Mouse (Mus musculus): Measurements from ENCODE around the gene Mapk3. TPM values are rescaled to one million over a fixed set of nuclear protein-coding genes. Genes with fewer than 3 reads are reported as not detected.

Gene Mapk3
- total and polyA plus RNA-seq, 3 experiments: 22.4 to 48.5 (median 25.3) TPM

DNA sequence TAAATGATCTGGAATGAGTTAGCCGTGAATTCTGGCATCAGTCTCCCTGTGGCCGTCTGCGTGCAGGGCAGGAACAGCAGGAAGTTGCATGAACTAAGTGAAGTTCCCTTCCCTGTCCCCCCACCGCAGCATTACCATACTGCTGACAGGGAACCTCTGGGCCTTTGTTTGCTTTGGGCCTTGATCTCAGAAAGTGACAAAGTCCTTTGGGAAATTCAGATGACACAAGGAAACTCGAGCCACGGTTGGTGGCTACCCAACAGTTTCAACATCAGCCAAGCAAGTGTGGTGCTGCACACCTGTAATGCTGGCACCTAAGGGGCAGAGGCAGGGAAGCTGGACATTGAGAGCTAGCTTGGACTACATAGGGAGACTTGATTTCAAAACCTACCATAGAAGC, 12.6 kb upstream of the Mapk3 start:
- H3K27me3 ChIP-seq (replicated peaks): no peaks in the 10 kb centered on the region
- peak overlapping the region; percentile 36 for H3K9ac ChIP-seq (ENCODE audit: insufficient read depth, low read depth)
- H3K4me1 ChIP-seq (ENCODE audit: control insufficient read depth in 1 of 2, insufficient read depth in 2 of 2): peaks cover 10 to 36% of the 10 kb centered on the region in 2 experiments
- DNase-seq (ENCODE audit: extremely low read depth): peak; percentile 54
- no peaks in the 10 kb centered on the region for H3K36me3 ChIP-seq (replicated peaks in 1 of 2; ENCODE audit: control insufficient read depth in 1 of 2, insufficient read depth in 1 of 2, low read length in 1 of 2)
- in situ Hi-C loops (cut with MboI; ENCODE audit: low pct_ligation_motif_present, low pct_unique_long_range_greater_than_20kb, low sequenced_read_pairs): no loop called here
- no peaks in the 10 kb centered on the region for H3K9me3 ChIP-seq (replicated peaks; ENCODE audit: low read length)
- H3K4me2 ChIP-seq (ENCODE audit: insufficient read depth, low read depth, poor library complexity, severe bottlenecking): peak overlapping the region; percentile 59
- TF ChIP-seq KAT2A (IDR thresholded peaks at IDR 0.05; ENCODE audit: insufficient replicate concordance, low read length) (no peak), ZC3H11A (IDR thresholded peaks at IDR 0.05; ENCODE audit: low read depth, low read length) (no peak), POLR2AphosphoS2 (IDR thresholded peaks at IDR 0.05; ENCODE audit: low read depth, low read length) (no peak), BHLHE40 (IDR thresholded peaks at IDR 0.05; ENCODE audit: low read depth, low read length) (peak; percentile 41), EP300 (IDR thresholded peaks at IDR 0.05; ENCODE audit: low read length) (peak; percentile 10; the same call in 1 of the 2 replicates), ZMIZ1 (IDR thresholded peaks at IDR 0.05; ENCODE audit: low read depth, low read length) (no peak), JUND (conservative IDR thresholded peaks at IDR 0.05; ENCODE audit: low read depth, low read length) (no peak), MAFK (IDR thresholded peaks at IDR 0.05; ENCODE audit: insufficient replicate concordance, low read length) (0 out of 2 replicates have a peak, but pooled peaks have one; percentile 25), MXI1 (IDR thresholded peaks at IDR 0.05; ENCODE audit: low read depth, low read length) (no peak), SIN3A (IDR thresholded peaks at IDR 0.05; ENCODE audit: low read length) (no peak), MAZ (IDR thresholded peaks at IDR 0.05; ENCODE audit: low read depth, low read length) (no peak), CHD1 (IDR thresholded peaks at IDR 0.05; ENCODE audit: low read depth, low read length) (0 out of 2 replicates have a peak, but pooled peaks have one; percentile 24), CHD2 (IDR thresholded peaks at IDR 0.05; ENCODE audit: low read length) (no peak), ZNF384 (IDR thresholded peaks at IDR 0.05; ENCODE audit: low read depth, low read length) (no peak), GABPA (IDR thresholded peaks at IDR 0.05; ENCODE audit: insufficient replicate concordance, low read depth, low read length) (no peak), USF1 (IDR thresholded peaks at IDR 0.05; ENCODE audit: low read depth, low read length) (no peak), TBP (conservative IDR thresholded peaks at IDR 0.05; ENCODE audit: low read depth, low read length) (no peak), ZKSCAN1 (IDR thresholded peaks at IDR 0.05; ENCODE audit: borderline replicate concordance, low read depth, low read length) (no peak), MEF2A (IDR thresholded peaks at IDR 0.05; ENCODE audit: borderline replicate concordance, low read depth, low read length) (no peak), IRF4 (IDR thresholded peaks at IDR 0.05; ENCODE audit: low read depth, low read length) (no peak), JUN (IDR thresholded peaks at IDR 0.05; ENCODE audit: insufficient read depth, low read depth, low read length) (no peak), UBTF (IDR thresholded peaks at IDR 0.05; ENCODE audit: low read depth, low read length) (no peak), MYC (IDR thresholded peaks at IDR 0.05; ENCODE audit: low read depth, low read length) (no peak), USF2 (conservative IDR thresholded peaks at IDR 0.05; ENCODE audit: low read depth, low read length) (no peak), RAD21 (IDR thresholded peaks at IDR 0.05; ENCODE audit: low read depth, low read length) (no peak), SMC3 (IDR thresholded peaks at IDR 0.05; ENCODE audit: low read depth, low read length) (no peak), NRF1 (IDR thresholded peaks at IDR 0.05; ENCODE audit: low read depth, low read length) (no peak), PAX5 (IDR thresholded peaks at IDR 0.05; ENCODE audit: low read length) (no peak), HCFC1 (IDR thresholded peaks at IDR 0.05; ENCODE audit: low read depth, low read length) (no peak), ETS1 (conservative IDR thresholded peaks at IDR 0.05; ENCODE audit: low read depth, low read length) (0 out of 2 replicates have a peak, but pooled peaks have one; percentile 3), TCF12 (IDR thresholded peaks at IDR 0.05; ENCODE audit: low read depth, low read length) (no peak), RCOR1 (conservative IDR thresholded peaks at IDR 0.05; ENCODE audit: low read depth, low read length) (no peak), NELFE (IDR thresholded peaks at IDR 0.05; ENCODE audit: low read depth, low read length) (no peak), ELF1 (IDR thresholded peaks at IDR 0.05; ENCODE audit: low read depth, low read length) (no peak; the same call in 1 of the 2 replicates), MAX (IDR thresholded peaks at IDR 0.05; ENCODE audit: low read length) (no peak), CTCF (conservative IDR thresholded peaks at IDR 0.05 in 1 of 2, IDR thresholded peaks at IDR 0.05 in 1 of 2; ENCODE audit: low read depth in 2 of 2, low read length in 2 of 2) (no peak), E2F4 (IDR thresholded peaks at IDR 0.05; ENCODE audit: insufficient replicate concordance, low read depth, low read length) (no peak), POLR2A (IDR thresholded peaks at IDR 0.05; ENCODE audit: low read depth, low read length) (no peak)
- peak overlapping the region; percentile 26 to 39 (median 34) for H3K4me3 ChIP-seq (replicated peaks in 1 of 3; ENCODE audit: low read depth in 2 of 3, low read length in 2 of 3, poor library complexity in 1 of 3)
- dilution Hi-C loops (cut with MboI; ENCODE audit: extremely low pct_ligation_motif_present, extremely low pct_unique_long_range_greater_than_20kb, low sequenced_read_pairs): no loop called here
- H3K27ac ChIP-seq (ENCODE audit: insufficient read depth, low read depth): peak overlapping the region; percentile 48; the same call in 1 of the 2 replicates
- no peaks in the 10 kb centered on the region for H3K79me2 ChIP-seq (replicated peaks; ENCODE audit: control insufficient read depth, extremely low read depth, insufficient read depth, poor library complexity, severe bottlenecking)
